Mouse (Mus musculus): ENCODE measurements at regions not wholly inside any gene's neighbourhood (a gene's known extent, or its start where the extent isn't known, plus 50 kb on each side); places are given as distances from the start of the nearest gene placed in this dataset.
A peak's percentile ranks its signal among the peaks of the same experiment; 100 is the strongest.

- DNase-seq (ENCODE audit: low spot score), result no peak
Observed at GRCm38 (mm10) chr2:115513774-115514231, 67.7 kb upstream of the BC052040 start.

- DNase-seq (ENCODE audit: low spot score), result peak; percentile 18
Observed at GRCm38 (mm10) chr2:115514831-115515428, 66.6 kb upstream of the BC052040 start.

GRCm38 (mm10) chr2:115515470-115515869 is 66.0 kb upstream of the BC052040 start:
- DNase-seq (ENCODE audit: low spot score), result no peak

- no peak for DNase-seq (ENCODE audit: low spot score)
Observed at GRCm38 (mm10) chr2:115516824-115517223, 64.7 kb upstream of the BC052040 start.

- no peak for DNase-seq (ENCODE audit: low spot score)
Observed at GRCm38 (mm10) chr2:115519974-115520373, 61.5 kb upstream of the BC052040 start.

- DNase-seq (ENCODE audit: low spot score), result no peak
Observed at GRCm38 (mm10) chr2:115520413-115521139, 60.9 kb upstream of the BC052040 start.

GRCm38 (mm10) chr2:115529878-115530277 is 51.6 kb upstream of the BC052040 start:
- no peak for DNase-seq (ENCODE audit: low spot score)

Measured in layer of hippocampus, adult 11-12 months (tissue).